In the genomic region with DNA sequence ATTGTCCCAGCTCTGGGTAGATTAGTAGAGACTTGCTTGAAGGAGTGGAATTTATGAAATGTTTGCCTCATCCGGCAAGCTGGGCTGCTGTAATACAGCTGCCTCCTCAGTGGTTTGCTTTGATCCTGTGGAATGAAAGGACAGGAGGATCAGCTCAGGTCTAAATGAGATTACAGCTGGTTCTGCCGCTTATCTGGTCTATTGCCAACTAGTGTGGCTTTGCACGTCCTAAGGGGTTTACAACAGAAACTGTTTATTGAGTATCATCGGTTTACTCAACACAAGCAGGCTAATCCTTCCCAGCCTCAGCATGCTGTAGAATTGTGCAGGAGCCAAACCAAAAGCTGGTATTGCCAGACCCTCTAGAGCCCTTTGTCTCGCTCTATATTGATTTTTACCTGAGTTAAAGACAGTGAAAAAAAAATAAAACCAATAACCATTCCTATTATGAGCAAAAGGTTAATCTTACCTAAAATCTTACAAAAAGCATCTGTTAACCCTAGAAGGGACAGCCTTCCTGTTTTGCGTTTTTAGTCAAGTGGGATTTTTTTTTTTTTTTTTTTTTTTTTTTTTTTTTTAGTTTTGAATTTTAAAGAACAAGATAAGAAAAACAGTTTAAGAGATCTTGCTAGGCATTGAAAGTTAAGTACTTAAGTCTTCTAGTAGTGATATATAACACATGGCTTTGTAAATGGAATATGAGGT, we compare ENCODE assay signal across 11 mouse cellular contexts.
A peak's percentile ranks its signal among the peaks of the same experiment; 100 is the strongest.
DNase-seq lines count a peak whose midpoint lies in the region; ATAC-seq lines count a peak whose summit lies in the region.
"Had no signal": no experiment of that assay in that cellular context is flagged by ENCODE, and none has a peak within 500 bp of the region (broad histone marks: within the 10 kb centered on the region; RNA-seq: fewer than 3 reads in every experiment).

No protein-coding gene starts in this region.

- no peaks in the 10 kb centered on the region; the same call in 1 of the 2 replicates for H3K4me1 ChIP-seq in forebrain, embryonic 11.5 days (replicated peaks; ENCODE audit: control insufficient read depth, insufficient read depth, low read length)
- H3K4me1 ChIP-seq in forebrain, embryonic 15.5 days = peaks cover 9% of the 10 kb centered on the region
- H3K4me1 ChIP-seq in forebrain, embryonic 13.5 days = peaks cover 15% of the 10 kb centered on the region

- no peaks in the 10 kb centered on the region for H3K9me3 ChIP-seq in forebrain, embryonic 11.5 days (ENCODE audit: control insufficient read depth, low read length)
- H3K9me3 ChIP-seq in forebrain, embryonic 15.5 days = no peaks in the 10 kb centered on the region
- 0 out of 2 replicates have a peak, but pooled peaks cover 2% of the 10 kb centered on the region for H3K9me3 ChIP-seq in forebrain, embryonic 13.5 days (replicated peaks)
- H3K9me3 ChIP-seq: limb, embryonic 15.5 days had no signal

- no peaks in the 10 kb centered on the region for H3K36me3 ChIP-seq in forebrain, embryonic 11.5 days (ENCODE audit: control insufficient read depth, insufficient read depth, low read length)
- H3K36me3 ChIP-seq in forebrain, embryonic 15.5 days = no peaks in the 10 kb centered on the region
- 0 out of 2 replicates have a peak, but pooled peaks cover 6% of the 10 kb centered on the region for H3K36me3 ChIP-seq in forebrain, embryonic 13.5 days (ENCODE audit: poor library complexity, severe bottlenecking)
- H3K36me3 ChIP-seq: limb, embryonic 15.5 days had no signal

- peak; percentile 44; the same call in 1 of the 2 replicates for ATAC-seq in forebrain, embryonic 11.5 days (replicated peaks; ENCODE audit: low FRiP score)
- no peak for ATAC-seq in forebrain, embryonic 15.5 days (replicated peaks)
- peak; percentile 39 for ATAC-seq in CD4-positive, CD25-positive, alpha-beta regulatory T cell, adult 4 months
- peak; percentile 43; the same call in 1 of the 2 replicates for ATAC-seq in forebrain, embryonic 13.5 days
- ATAC-seq in megakaryocyte-erythroid progenitor cell, adult 5-6 weeks (replicated peaks; ENCODE audit: low FRiP score, low TSS enrichment, poor library complexity, severe bottlenecking) = peak; percentile 93

- 0 out of 2 replicates have a peak overlapping the region, but pooled peaks have one; percentile 25 for H3K27ac ChIP-seq in forebrain, embryonic 11.5 days (ENCODE audit: low read depth, low read length)
- no peak overlapping the region for H3K27ac ChIP-seq in forebrain, embryonic 15.5 days (replicated peaks)
- H3K27ac ChIP-seq in forebrain, embryonic 13.5 days = no peak overlapping the region
- H3K27ac ChIP-seq: limb, embryonic 15.5 days had no signal

- no peak overlapping the region for H3K4me3 ChIP-seq in forebrain, embryonic 11.5 days (ENCODE audit: low read depth, low read length)
- H3K4me3 ChIP-seq in forebrain, embryonic 15.5 days = no peak overlapping the region
- H3K4me3 ChIP-seq in forebrain, embryonic 13.5 days = no peak overlapping the region
- H3K4me3 ChIP-seq: limb, embryonic 15.5 days; myocyte had no signal

- WGBS in forebrain, embryonic 11.5 days = 40% methylated on average over 6 of the region's 6 CpGs
- WGBS in forebrain, embryonic 15.5 days = 29% methylated on average over 6 of the region's 6 CpGs
- 33% methylated on average over 6 of the region's 6 CpGs for WGBS in forebrain, embryonic 13.5 days

- H3K9ac ChIP-seq in forebrain, embryonic 11.5 days (ENCODE audit: low read length) = no peak overlapping the region
- no peak overlapping the region for H3K9ac ChIP-seq in forebrain, embryonic 15.5 days (replicated peaks)
- H3K9ac ChIP-seq in forebrain, embryonic 13.5 days = no peak overlapping the region
- H3K9ac ChIP-seq: limb, embryonic 15.5 days had no signal

- DNase-seq in forebrain, embryonic 11.5 days (ENCODE audit: low spot score) = no peak
- DNase-seq in layer of hippocampus, postnatal 14 days (ENCODE audit: low spot score in 2 of 2) = no peak
- DNase-seq in frontal cortex, postnatal 14 days (ENCODE audit: low spot score in 2 of 2) = no peak
- no peak for DNase-seq in right cerebral cortex, postnatal 10 days (ENCODE audit: low spot score in 2 of 2)
- DNase-seq: kidney, adult 9 months had no signal

- H3K27me3 ChIP-seq in forebrain, embryonic 11.5 days (ENCODE audit: control insufficient read depth, insufficient read depth, low read length) = no peaks in the 10 kb centered on the region
- no peaks in the 10 kb centered on the region for H3K27me3 ChIP-seq in forebrain, embryonic 15.5 days
- no peaks in the 10 kb centered on the region for H3K27me3 ChIP-seq in forebrain, embryonic 13.5 days
- H3K27me3 ChIP-seq: limb, embryonic 15.5 days had no signal

- no peak overlapping the region for H3K4me2 ChIP-seq in forebrain, embryonic 11.5 days (ENCODE audit: low read depth, low read length, severe bottlenecking)
- H3K4me2 ChIP-seq in forebrain, embryonic 15.5 days (replicated peaks) = no peak overlapping the region
- H3K4me2 ChIP-seq in forebrain, embryonic 13.5 days = no peak overlapping the region
- H3K4me2 ChIP-seq: limb, embryonic 15.5 days had no signal
